Mouse (Mus musculus) E14TG2a.4 (cell line): ENCODE measurements around the gene Nod1.
A peak's percentile ranks its signal among the peaks of the same experiment; 100 is the strongest.

ENCODE experiments used
- H3K27me3 ChIP-seq: 2 replicates; pipeline ENCODE4 v1.6.1; 2014; ENCODE audit warnings: low read length, control low read depth; ENCODE audit not compliant: insufficient read depth
- H3K36me3 ChIP-seq: 2 replicates; pipeline ENCODE4 v1.6.1; 2014; ENCODE audit warnings: low read length, control low read depth; ENCODE audit not compliant: insufficient read depth
- H3K4me1 ChIP-seq: replicated peaks from 2 replicates; pipeline ENCODE4 v1.6.1; 2014; ENCODE audit warnings: low read depth, low read length, control low read depth
- H3K4me3 ChIP-seq: replicated peaks from 2 replicates; pipeline ENCODE4 v1.5.1; 2014; ENCODE audit warnings: mild to moderate bottlenecking, low read length
- H3K9me3 ChIP-seq: 2 replicates; pipeline ENCODE4 v1.6.1; 2014; ENCODE audit warnings: low read length, control low read depth
- CTCF ChIP-seq: conservative IDR thresholded peaks from 2 replicates; pipeline ENCODE4 v1.5.1; 2014; ENCODE audit warnings: low read length
- NANOG ChIP-seq: IDR thresholded peaks from 2 replicates; pipeline ENCODE4 v1.6.1; 2014; ENCODE audit warnings: borderline replicate concordance, low read length, mixed read lengths
- POU5F1 ChIP-seq: IDR thresholded peaks from 2 replicates; pipeline ENCODE4 v1.6.1; 2014; ENCODE audit warnings: low read length, borderline replicate concordance

The Nod1 gene

DNA sequence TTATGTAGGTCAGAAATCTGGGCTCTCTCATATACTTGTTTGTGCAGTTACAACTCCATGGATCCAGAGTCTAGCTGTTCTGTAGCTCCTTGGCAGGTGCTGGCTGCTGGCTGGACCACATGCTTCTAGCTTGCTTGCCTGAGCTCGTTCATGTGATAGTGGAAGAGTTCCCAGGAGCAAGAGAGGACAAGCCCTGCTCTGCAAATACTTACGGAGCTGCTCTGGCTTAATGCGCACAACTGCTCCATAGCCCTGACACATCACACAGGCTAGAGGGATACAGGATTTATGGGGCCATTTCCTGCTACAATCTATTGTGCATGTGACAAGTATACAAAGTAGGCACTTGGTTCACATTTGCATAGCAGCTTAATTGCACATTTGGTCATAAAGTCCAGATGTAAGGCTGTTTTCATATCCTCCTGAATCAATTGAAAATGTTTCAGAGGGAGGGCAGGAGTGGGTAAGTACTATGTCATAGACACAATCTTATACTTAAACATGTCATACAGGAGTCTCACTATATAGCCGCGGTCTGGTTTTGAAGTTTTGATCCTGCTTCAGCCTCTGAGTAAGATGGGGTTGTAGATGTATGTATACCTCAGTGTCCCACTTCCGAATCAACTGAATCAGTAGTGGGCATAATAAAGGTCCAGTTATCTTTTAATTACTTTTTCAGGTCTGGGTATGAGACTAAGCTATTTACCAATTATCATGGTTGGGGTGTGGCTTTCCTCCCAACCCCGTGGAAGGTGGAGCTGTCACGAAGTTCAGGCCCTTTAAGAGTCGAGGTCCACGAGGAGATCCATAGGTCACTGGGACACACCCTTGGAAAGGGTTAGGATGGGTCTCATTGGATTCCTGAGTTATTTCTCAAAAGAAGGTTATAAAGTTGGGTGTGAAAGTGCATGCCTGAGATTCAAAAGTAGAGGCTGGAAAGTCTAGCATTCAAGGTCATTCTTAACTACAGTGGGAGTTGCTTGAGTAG is 66.1 kb downstream of the Nod1 start:
- TF ChIP-seq CTCF (no peak), NANOG (no peak), POU5F1 (no peak)
- Histone ChIP-seq H3K4me3 (no peak overlapping the region), H3K9me3 (peaks cover 10% of the 10 kb centered on the region), H3K36me3 (0 out of 2 replicates have a peak, but pooled peaks cover 2% of the 10 kb centered on the region), H3K27me3 (no peaks in the 10 kb centered on the region), H3K4me1 (no peaks in the 10 kb centered on the region)

GRCm38 (mm10) chr6:54902547-54902946 is 69.9 kb downstream of the Nod1 start:
- no peak overlapping the region for H3K4me3 ChIP-seq
- no peak for TF ChIP-seq NANOG
- no peak for TF ChIP-seq POU5F1
- TF ChIP-seq CTCF, result no peak

DNA sequence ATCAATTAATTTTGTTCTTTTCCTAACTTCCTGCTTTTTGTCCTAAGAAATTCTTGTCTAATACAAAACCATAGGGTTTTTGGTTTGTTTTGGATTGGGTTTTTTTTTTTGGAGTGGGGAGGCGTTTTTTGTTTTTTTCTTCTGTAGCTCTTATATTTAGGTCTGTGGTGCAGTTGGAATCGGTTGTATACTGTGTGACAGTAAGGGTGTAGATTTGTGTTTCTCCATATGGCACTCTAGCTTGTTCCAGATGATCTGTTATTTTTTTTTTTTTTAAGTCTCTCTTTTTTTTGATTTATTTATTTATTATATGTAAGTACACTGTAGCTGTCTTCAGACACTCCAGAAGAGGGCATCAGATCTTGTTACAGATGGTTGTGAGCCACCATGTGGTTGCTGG is 72.2 kb downstream of the Nod1 start:
- TF ChIP-seq POU5F1 (no peak), CTCF (no peak), NANOG (no peak)
- Histone ChIP-seq H3K36me3 (0 out of 2 replicates have a peak, but pooled peaks cover 15% of the 10 kb centered on the region), H3K9me3 (peaks cover 8% of the 10 kb centered on the region), H3K4me3 (no peak overlapping the region), H3K27me3 (no peaks in the 10 kb centered on the region), H3K4me1 (no peaks in the 10 kb centered on the region)

More at GRCm38 (mm10) chr6:54902547-54902946, 69.9 kb downstream of the Nod1 start:
- H3K36me3 ChIP-seq, result 0 out of 2 replicates have a peak, but pooled peaks cover 7% of the 10 kb centered on the region
- H3K4me1 ChIP-seq, result no peaks in the 10 kb centered on the region
- peaks cover 10% of the 10 kb centered on the region for H3K9me3 ChIP-seq
- H3K27me3 ChIP-seq, result no peaks in the 10 kb centered on the region

- no peaks in the 10 kb centered on the region for H3K27me3 ChIP-seq
- peaks cover 54% of the 10 kb centered on the region for H3K36me3 ChIP-seq
- no peak overlapping the region for H3K4me3 ChIP-seq
- no peak for TF ChIP-seq NANOG
- no peak for TF ChIP-seq CTCF
- no peak for TF ChIP-seq POU5F1
- no peaks in the 10 kb centered on the region for H3K9me3 ChIP-seq
- peaks cover 35% of the 10 kb centered on the region for H3K4me1 ChIP-seq
These were observed 81.0 kb downstream of the Nod1 start for GRCm38 (mm10) chr6:54891384-54891783.

DNA sequence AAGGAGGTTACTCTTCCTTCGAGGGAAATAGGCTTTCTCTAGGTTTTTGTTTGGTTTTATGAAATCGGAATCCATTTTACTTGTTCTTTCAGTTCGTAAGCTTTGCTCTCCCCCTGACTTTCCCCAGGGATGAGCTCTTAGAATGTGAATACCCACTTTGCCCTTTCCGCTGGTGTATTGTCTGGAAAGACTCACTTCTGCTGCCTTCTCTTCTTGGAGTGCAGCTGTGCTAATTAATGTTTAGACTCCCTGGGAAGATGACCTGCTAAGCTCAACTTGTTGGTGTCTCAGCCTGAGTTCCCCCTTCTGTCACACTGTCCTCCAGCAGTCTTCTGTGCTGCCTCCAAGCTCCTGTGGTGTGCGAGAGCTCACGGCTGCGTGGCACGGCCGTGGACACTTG is 82.2 kb downstream of the Nod1 start:
- TF ChIP-seq POU5F1 (no peak), CTCF (no peak), NANOG (no peak)
- H3K9me3 ChIP-seq, result no peaks in the 10 kb centered on the region
- H3K4me1 ChIP-seq, result peaks cover 47% of the 10 kb centered on the region
- H3K36me3 ChIP-seq, result peaks cover 56% of the 10 kb centered on the region
- H3K4me3 ChIP-seq, result peak overlapping the region; percentile 46
- no peaks in the 10 kb centered on the region for H3K27me3 ChIP-seq

- Histone ChIP-seq H3K4me1 (peaks cover 53% of the 10 kb centered on the region), H3K9me3 (no peaks in the 10 kb centered on the region), H3K36me3 (peaks cover 55% of the 10 kb centered on the region), H3K4me3 (no peak overlapping the region), H3K27me3 (no peaks in the 10 kb centered on the region)
- TF ChIP-seq NANOG, result no peak
- no peak for TF ChIP-seq CTCF
- no peak for TF ChIP-seq POU5F1
These were observed 86.2 kb downstream of the Nod1 start for GRCm38 (mm10) chr6:54886195-54886594.

GRCm38 (mm10) chr6:54883424-54883823 is 89.0 kb downstream of the Nod1 start:
- Histone ChIP-seq H3K27me3 (no peaks in the 10 kb centered on the region), H3K36me3 (peaks cover 68% of the 10 kb centered on the region), H3K9me3 (no peaks in the 10 kb centered on the region), H3K4me1 (peaks cover 33% of the 10 kb centered on the region), H3K4me3 (no peak overlapping the region)
- TF ChIP-seq CTCF, result no peak
- no peak for TF ChIP-seq NANOG
- TF ChIP-seq POU5F1, result no peak

DNA sequence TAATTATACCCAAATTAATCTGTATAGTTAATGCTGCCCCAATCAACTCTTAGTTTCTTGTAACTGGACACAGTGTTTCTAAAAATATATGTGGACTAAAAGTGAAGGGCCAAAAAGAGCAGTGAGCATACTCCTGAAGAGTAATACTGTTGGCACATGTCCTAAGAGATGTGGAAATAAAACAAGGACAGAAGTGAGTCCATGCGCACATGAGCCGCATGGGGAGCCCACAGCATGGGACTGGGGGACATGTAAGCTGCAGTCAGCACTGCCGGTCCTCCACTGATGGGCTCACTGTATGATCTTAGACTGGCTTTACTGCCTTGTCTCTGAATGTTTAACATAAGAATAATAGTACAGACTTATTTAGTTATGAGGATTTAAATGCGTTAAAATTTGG is 92.3 kb downstream of the Nod1 start:
- TF ChIP-seq POU5F1 (no peak), NANOG (no peak), CTCF (no peak)
- Histone ChIP-seq H3K36me3 (peaks cover 53% of the 10 kb centered on the region), H3K4me3 (no peak overlapping the region), H3K4me1 (peaks cover 17% of the 10 kb centered on the region), H3K27me3 (no peaks in the 10 kb centered on the region), H3K9me3 (no peaks in the 10 kb centered on the region)

DNA sequence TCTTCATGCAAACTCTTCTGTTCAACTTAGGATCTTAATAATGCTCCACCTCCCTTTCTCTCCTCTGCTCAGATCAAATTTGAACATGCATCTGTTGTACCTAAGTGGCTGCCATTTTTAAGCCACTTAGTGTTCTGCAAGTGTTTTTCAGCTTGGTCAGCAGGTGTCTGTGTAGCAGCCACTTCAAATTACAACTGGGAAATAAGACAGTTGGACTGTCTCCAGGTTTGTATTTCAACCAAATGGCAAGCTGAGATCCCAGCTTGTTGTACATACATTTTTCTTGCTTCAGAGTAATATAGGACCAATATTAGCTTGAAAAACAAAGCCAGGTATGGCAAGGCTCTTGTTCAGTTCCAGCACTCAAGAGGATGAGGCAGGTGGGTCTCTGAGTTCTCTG is 93.9 kb downstream of the Nod1 start:
- Histone ChIP-seq H3K4me1 (peaks cover 19% of the 10 kb centered on the region), H3K4me3 (no peak overlapping the region), H3K36me3 (peaks cover 44% of the 10 kb centered on the region), H3K9me3 (no peaks in the 10 kb centered on the region), H3K27me3 (no peaks in the 10 kb centered on the region)
- TF ChIP-seq POU5F1 (no peak), NANOG (no peak), CTCF (no peak)
